9 mouse cellular contexts compared by ENCODE assay signal in the genomic region with DNA sequence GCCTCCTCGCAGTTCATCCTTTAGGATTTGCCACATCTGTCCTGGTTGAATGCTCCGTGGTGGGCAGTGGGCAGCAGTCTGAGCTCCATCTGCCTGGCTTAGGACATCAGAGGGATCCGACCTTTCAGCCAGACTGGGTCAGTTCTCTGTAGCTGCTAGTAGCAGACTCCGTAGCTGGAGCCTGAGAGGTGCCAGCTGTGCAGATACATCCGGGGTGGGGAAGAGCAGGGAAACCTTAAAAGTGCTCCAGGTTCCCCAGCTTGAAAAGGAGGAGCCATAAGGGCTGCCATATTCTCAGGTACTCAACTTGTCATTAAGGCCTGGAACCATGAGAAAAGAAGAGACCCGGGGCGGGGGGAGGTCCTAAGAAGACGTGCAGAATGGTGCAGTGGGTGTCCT. TPM values are rescaled to one million over a fixed set of nuclear protein-coding genes. Genes with fewer than 3 reads are reported as not detected.
DNase-seq lines count a peak whose midpoint lies in the region; ATAC-seq lines count a peak whose summit lies in the region.
"Had no signal": no experiment of that assay in that cellular context is flagged by ENCODE, and none has a peak within 500 bp of the region (broad histone marks: within the 10 kb centered on the region; RNA-seq: fewer than 3 reads in every experiment).

No protein-coding gene starts in this region.

- WGBS in liver, embryonic 16.5 days (ENCODE audit: insufficient replicate concordance): 33% methylated on average over 8 of the region's 8 CpGs

- peak overlapping the region; percentile 88 for H3K9ac ChIP-seq in liver, embryonic 16.5 days (ENCODE audit: low read depth, low read length)

- H3K36me3 ChIP-seq in erythroblast, embryonic 14.5 days (ENCODE audit: control insufficient read depth): peaks cover 38% of the 10 kb centered on the region
- 0 out of 2 replicates have a peak, but pooled peaks cover 5% of the 10 kb centered on the region for H3K36me3 ChIP-seq in liver, embryonic 16.5 days (ENCODE audit: control insufficient read depth, insufficient read depth)

- ATAC-seq in erythroblast, adult 5-6 weeks (replicated peaks; ENCODE audit: low FRiP score, poor library complexity, severe bottlenecking): no peak
- ATAC-seq in liver, embryonic 16.5 days (ENCODE audit: low read depth): no peak
- no peak for ATAC-seq in erythroid progenitor cell, adult 5-6 weeks (replicated peaks; ENCODE audit: low FRiP score, poor library complexity, severe bottlenecking)

- H3K4me1 ChIP-seq in erythroblast, embryonic 14.5 days (ENCODE audit: control insufficient read depth): peaks cover 55% of the 10 kb centered on the region
- peaks cover 17% of the 10 kb centered on the region for H3K4me1 ChIP-seq in liver, embryonic 16.5 days (ENCODE audit: control insufficient read depth, low read depth, low read length)

- DNase-seq in thymus, postnatal 4 days: peak; percentile 22
- no peak for DNase-seq in thymus, adult 18-20 months
- DNase-seq in cerebellum, postnatal 25 days: no peak
- DNase-seq in layer of hippocampus, adult 18-20 months (ENCODE audit: low spot score in 2 of 2): no peak

- no peaks in the 10 kb centered on the region; the same call in none of the 2 replicates for H3K27me3 ChIP-seq in erythroblast, embryonic 14.5 days (ENCODE audit: control insufficient read depth)
- no peaks in the 10 kb centered on the region for H3K27me3 ChIP-seq in liver, embryonic 16.5 days (ENCODE audit: control insufficient read depth, insufficient read depth, low read depth, low read length)

- peaks cover 8% of the 10 kb centered on the region for H3K9me3 ChIP-seq in erythroblast, embryonic 14.5 days (ENCODE audit: control insufficient read depth, low read length)
- no peaks in the 10 kb centered on the region for H3K9me3 ChIP-seq in liver, embryonic 16.5 days (replicated peaks; ENCODE audit: control insufficient read depth, low read length)

- no peak overlapping the region for H3K27ac ChIP-seq in liver, embryonic 16.5 days (ENCODE audit: low read length)

- H3K4me3 ChIP-seq in erythroblast, embryonic 14.5 days (replicated peaks): peak overlapping the region; percentile 84
- peak overlapping the region; percentile 79 for H3K4me3 ChIP-seq in liver, embryonic 16.5 days (ENCODE audit: low read depth, low read length)

- H3K4me2 ChIP-seq in liver, embryonic 16.5 days (ENCODE audit: low read depth, low read length): peak overlapping the region; percentile 95

RNA-seq across cellular contexts. Expression of gene Erfe, which starts 0.4 kb away (rescaled TPM):
- 2.2 and 2.4 TPM in 2 replicates for polyA plus RNA-seq in erythroblast, embryonic 14.5 days (2012)
- total RNA-seq in erythroblast, adult 5-6 weeks (2015; ENCODE audit: low replicate concordance): 0.42 and 2.7 TPM in 2 replicates
- total RNA-seq in erythroblast, adult 5-6 weeks (2017; ENCODE audit: low replicate concordance): 0.70 TPM in 1 of 2 replicates, not detected in the other
- 2.5 and 3.9 TPM in 2 replicates for polyA plus RNA-seq in liver, embryonic 16.5 days (2015; fragmentation: Nextera tagmentation; extraction: Ambion mirVana)
- total RNA-seq in erythroid progenitor cell, adult 5-6 weeks (2015; ENCODE audit: low replicate concordance): 5.4 and 16.9 TPM in 2 replicates
- 2.8 and 3.1 TPM in 2 replicates for total RNA-seq in erythroid progenitor cell, adult 5-6 weeks (2017; ENCODE audit: low replicate concordance)
- not detected for total RNA-seq in layer of hippocampus, adult 18-20 months (2021)

RNA-seq across cellular contexts. Expression of gene Klhl30, which starts 15.0 kb away (rescaled TPM):
- polyA plus RNA-seq in erythroblast, embryonic 14.5 days (2012): not detected in 2 replicates
- not detected in 2 replicates for total RNA-seq in erythroblast, adult 5-6 weeks (2015; ENCODE audit: low replicate concordance)
- 0.51 and 0.56 TPM in 2 replicates for total RNA-seq in erythroblast, adult 5-6 weeks (2017; ENCODE audit: low replicate concordance)
- polyA plus RNA-seq in liver, embryonic 16.5 days (2015; fragmentation: Nextera tagmentation; extraction: Ambion mirVana): 0.15 and 0.46 TPM in 2 replicates
- total RNA-seq in erythroid progenitor cell, adult 5-6 weeks (2015; ENCODE audit: low replicate concordance): not detected in 2 replicates
- not detected in 2 replicates for total RNA-seq in erythroid progenitor cell, adult 5-6 weeks (2017; ENCODE audit: low replicate concordance)
- total RNA-seq in layer of hippocampus, adult 18-20 months (2021): under 1 TPM in 1 of 2 experiments, not detected in 1; 0.10 TPM

RNA-seq across cellular contexts. Expression of gene Ilkap, which starts 32.8 kb away (rescaled TPM):
- polyA plus RNA-seq in erythroblast, embryonic 14.5 days (2012): 5.3 and 6.5 TPM in 2 replicates
- total RNA-seq in erythroblast, adult 5-6 weeks (2015; ENCODE audit: low replicate concordance): 32.6 and 82.0 TPM in 2 replicates
- 55.6 and 70.8 TPM in 2 replicates for total RNA-seq in erythroblast, adult 5-6 weeks (2017; ENCODE audit: low replicate concordance)
- polyA plus RNA-seq in liver, embryonic 16.5 days (2015; fragmentation: Nextera tagmentation; extraction: Ambion mirVana): 57.6 and 63.2 TPM in 2 replicates
- total RNA-seq in erythroid progenitor cell, adult 5-6 weeks (2015; ENCODE audit: low replicate concordance): 82.2 and 110 TPM in 2 replicates
- 101 and 110 TPM in 2 replicates for total RNA-seq in erythroid progenitor cell, adult 5-6 weeks (2017; ENCODE audit: low replicate concordance)
- total RNA-seq in layer of hippocampus, adult 18-20 months (2021): 10 to 100 TPM; 62.3 to 63.0 TPM

RNA-seq across cellular contexts. Expression of gene Espnl, which starts 43.9 kb away (rescaled TPM):
- polyA plus RNA-seq in erythroblast, embryonic 14.5 days (2012): 0.01 TPM in 1 of 2 replicates, not detected in the other
- not detected in 2 replicates for total RNA-seq in erythroblast, adult 5-6 weeks (2015; ENCODE audit: low replicate concordance)
- total RNA-seq in erythroblast, adult 5-6 weeks (2017; ENCODE audit: low replicate concordance): 0.14 and 0.26 TPM in 2 replicates
- polyA plus RNA-seq in liver, embryonic 16.5 days (2015; fragmentation: Nextera tagmentation; extraction: Ambion mirVana): not detected in 2 replicates
- 1.4 TPM in 1 of 2 replicates, not detected in the other for total RNA-seq in erythroid progenitor cell, adult 5-6 weeks (2015; ENCODE audit: low replicate concordance)
- not detected in 2 replicates for total RNA-seq in erythroid progenitor cell, adult 5-6 weeks (2017; ENCODE audit: low replicate concordance)
- under 1 TPM in 1 of 2 experiments, not detected in 1; 0.07 TPM for total RNA-seq in layer of hippocampus, adult 18-20 months (2021)
- total RNA-seq: adrenal gland, postnatal 14 days had no signal

RNA-seq across cellular contexts. Expression of gene Hes6, which starts 48.0 kb away (rescaled TPM):
- 0.80 and 1.3 TPM in 2 replicates for polyA plus RNA-seq in erythroblast, embryonic 14.5 days (2012)
- 2.5 and 4.8 TPM in 2 replicates for total RNA-seq in erythroblast, adult 5-6 weeks (2015; ENCODE audit: low replicate concordance)
- total RNA-seq in erythroblast, adult 5-6 weeks (2017; ENCODE audit: low replicate concordance): 4.2 and 5.0 TPM in 2 replicates
- 18.6 and 19.7 TPM in 2 replicates for polyA plus RNA-seq in liver, embryonic 16.5 days (2015; fragmentation: Nextera tagmentation; extraction: Ambion mirVana)
- 1.7 and 11.2 TPM in 2 replicates for total RNA-seq in erythroid progenitor cell, adult 5-6 weeks (2015; ENCODE audit: low replicate concordance)
- 3.5 and 4.6 TPM in 2 replicates for total RNA-seq in erythroid progenitor cell, adult 5-6 weeks (2017; ENCODE audit: low replicate concordance)
- total RNA-seq in layer of hippocampus, adult 18-20 months (2021): 10 to 100 TPM; 13.1 to 16.4 TPM
